Mouse (Mus musculus) MEL (cell line): Measurements from ENCODE around the gene Rexo1.

Experiments used
- CHD1 ChIP-seq: IDR thresholded peaks from 2 replicates; pipeline ENCODE4 v1.6.1; 2012; ENCODE audit warnings: low read depth, mild to moderate bottlenecking, inconsistent platforms, low read length, improper control_type of control experiment
- CTCF ChIP-seq, 3 experiments: IDR thresholded peaks in 2 of 3; conservative IDR thresholded peaks in 1 of 3; 2 replicates each; pipeline ENCODE4 v1.5.1; 2011 to 2012; ENCODE audit warnings: low read length in 3 of 3, low read depth in 2 of 3, mild to moderate bottlenecking in 2 of 3, improper control_type of control experiment in 1 of 3, inconsistent platforms in 1 of 3, mixed read lengths in 1 of 3, moderate library complexity in 1 of 3; ENCODE audit not compliant: control insufficient read depth in 1 of 3, insufficient read depth in 1 of 3, poor library complexity in 1 of 3, severe bottlenecking in 1 of 3
- GATA1 ChIP-seq: IDR thresholded peaks from 2 replicates; pipeline ENCODE4 v1.6.1; 2011; ENCODE audit warnings: low read depth, low read length, improper control_type of control experiment
- MAFK ChIP-seq: IDR thresholded peaks from 2 replicates; pipeline ENCODE4 v1.6.1; 2011; ENCODE audit warnings: low read depth, mild to moderate bottlenecking, low read length, improper control_type of control experiment, borderline replicate concordance
- MYB ChIP-seq: IDR thresholded peaks from 2 replicates; pipeline ENCODE4 v1.6.1; 2011; ENCODE audit warnings: mild to moderate bottlenecking, low read depth, low read length, improper control_type of control experiment
- POLR2A ChIP-seq, 2 experiments: IDR thresholded peaks; 2 replicates each; pipeline ENCODE4 v1.6.1; 2011 to 2012; ENCODE audit warnings: low read length in 2 of 2, mild to moderate bottlenecking in 2 of 2, control low read depth in 1 of 2, improper control_type of control experiment in 1 of 2, low read depth in 1 of 2, moderate library complexity in 1 of 2; ENCODE audit not compliant: control insufficient read depth in 1 of 2, insufficient read depth in 1 of 2, poor library complexity in 1 of 2
- TAL1 ChIP-seq: IDR thresholded peaks from 2 replicates; pipeline ENCODE4 v1.6.1; 2012; ENCODE audit warnings: mild to moderate bottlenecking, inconsistent platforms, low read length, moderate library complexity, mixed read lengths

- no peak for TF ChIP-seq POLR2A (IDR thresholded peaks at IDR 0.05; ENCODE audit: control insufficient read depth in 1 of 2, insufficient read depth in 1 of 2, low read depth in 1 of 2, low read length in 2 of 2, poor library complexity in 1 of 2)
- no peak for TF ChIP-seq TAL1
- no peak for TF ChIP-seq MYB
- TF ChIP-seq GATA1, result no peak
- no peak for TF ChIP-seq CTCF (IDR thresholded peaks at IDR 0.05 in 2 of 3, conservative IDR thresholded peaks at IDR 0.05 in 1 of 3; ENCODE audit: control insufficient read depth in 1 of 3, insufficient read depth in 1 of 3, low read depth in 2 of 3, low read length in 3 of 3, poor library complexity in 1 of 3, severe bottlenecking in 1 of 3)
- no peak for TF ChIP-seq CHD1
- TF ChIP-seq MAFK, result no peak
These were observed 43.6 kb upstream of the Rexo1 start for GRCm38 (mm10) chr10:80604988-80605387.
